Mouse (Mus musculus) limb, embryonic 13.5 days (tissue): ENCODE measurements around the gene Adgre5. TPM values are rescaled to one million over a fixed set of nuclear protein-coding genes. Genes with fewer than 3 reads are reported as not detected.

Source experiments
- ATAC-seq: fragments of 200-750 bp; cut with Nextera tagmentation; 2 replicates; pipeline ENCODE4 v1.8.0; 2017; ENCODE audit warnings: low read depth, moderate number of reproducible peaks, moderate TSS enrichment; ENCODE audit not compliant: low FRiP score
- H3K27ac ChIP-seq: fragments of 300-500 bp; sonication (generic); 2 replicates; pipeline ENCODE4 v1.5.1; 2015; ENCODE audit warnings: inconsistent platforms, mild to moderate bottlenecking, moderate library complexity
- H3K27me3 ChIP-seq: fragments of 300-500 bp; sonication (generic); 2 replicates; pipeline ENCODE4 v1.6.1; 2015; ENCODE audit warnings: mild to moderate bottlenecking, inconsistent platforms
- H3K36me3 ChIP-seq: fragments of 300-500 bp; sonication (generic); 2 replicates; pipeline ENCODE4 v1.6.1; 2015; ENCODE audit warnings: inconsistent platforms, mild to moderate bottlenecking, moderate library complexity
- H3K4me1 ChIP-seq: fragments of 300-500 bp; sonication (generic); 2 replicates; pipeline ENCODE4 v1.6.1; 2015; ENCODE audit warnings: inconsistent platforms
- H3K4me2 ChIP-seq: fragments of 300-500 bp; sonication (generic); replicated peaks from 2 replicates; pipeline ENCODE4 v1.6.1; 2015; ENCODE audit warnings: inconsistent platforms, mild to moderate bottlenecking, moderate library complexity
- H3K4me3 ChIP-seq: fragments of 300-500 bp; sonication (generic); 2 replicates; pipeline ENCODE4 v1.5.1; 2015; ENCODE audit warnings: moderate library complexity, mild to moderate bottlenecking, inconsistent platforms
- H3K9ac ChIP-seq: fragments of 300-500 bp; sonication (generic); 2 replicates; pipeline ENCODE4 v1.6.1; 2015; ENCODE audit warnings: mild to moderate bottlenecking, inconsistent platforms
- H3K9me3 ChIP-seq: fragments of 300-500 bp; sonication (generic); 2 replicates; pipeline ENCODE4 v1.6.1; 2016; ENCODE audit warnings: inconsistent platforms
- WGBS: fragments of 180-500 bp; shearing (Covaris S2); methylation state at CpG from one replicate; pipeline ENCODE4 v1.1.7; 2015; 5-methylcytosine and 5-hydroxymethylcytosine counted together
- polyA plus RNA-seq: library from polyadenylated mRNA; unstranded; fragments of >200 nt; fragmentation: Nextera tagmentation; extraction: Ambion mirVana; gene quantifications from 2 replicates; pipeline ENCODE4 v1.2.1, GENCODE M21; 2015

Gene Adgre5
- polyA plus RNA-seq, 1 experiment from 2014 or later = 39.8 TPM

- 38% methylated on average over 3 of the region's 3 CpGs for WGBS
- peaks cover 17% of the 10 kb centered on the region for H3K4me1 ChIP-seq
- ATAC-seq = peak; percentile 57; the same call in 1 of the 2 replicates
- H3K4me2 ChIP-seq = peak overlapping the region; percentile 71; the same call in 1 of the 2 replicates
- no peaks in the 10 kb centered on the region for H3K9me3 ChIP-seq
- H3K36me3 ChIP-seq = no peaks in the 10 kb centered on the region
- no peak overlapping the region for H3K27ac ChIP-seq
- H3K9ac ChIP-seq = no peak overlapping the region; the same call in 1 of the 2 replicates
- peaks cover 39% of the 10 kb centered on the region for H3K27me3 ChIP-seq
- H3K4me3 ChIP-seq = no peak overlapping the region
Observed at GRCm38 (mm10) chr8:83748708-83749107, 7.6 kb upstream of the Adgre5 start.

DNA sequence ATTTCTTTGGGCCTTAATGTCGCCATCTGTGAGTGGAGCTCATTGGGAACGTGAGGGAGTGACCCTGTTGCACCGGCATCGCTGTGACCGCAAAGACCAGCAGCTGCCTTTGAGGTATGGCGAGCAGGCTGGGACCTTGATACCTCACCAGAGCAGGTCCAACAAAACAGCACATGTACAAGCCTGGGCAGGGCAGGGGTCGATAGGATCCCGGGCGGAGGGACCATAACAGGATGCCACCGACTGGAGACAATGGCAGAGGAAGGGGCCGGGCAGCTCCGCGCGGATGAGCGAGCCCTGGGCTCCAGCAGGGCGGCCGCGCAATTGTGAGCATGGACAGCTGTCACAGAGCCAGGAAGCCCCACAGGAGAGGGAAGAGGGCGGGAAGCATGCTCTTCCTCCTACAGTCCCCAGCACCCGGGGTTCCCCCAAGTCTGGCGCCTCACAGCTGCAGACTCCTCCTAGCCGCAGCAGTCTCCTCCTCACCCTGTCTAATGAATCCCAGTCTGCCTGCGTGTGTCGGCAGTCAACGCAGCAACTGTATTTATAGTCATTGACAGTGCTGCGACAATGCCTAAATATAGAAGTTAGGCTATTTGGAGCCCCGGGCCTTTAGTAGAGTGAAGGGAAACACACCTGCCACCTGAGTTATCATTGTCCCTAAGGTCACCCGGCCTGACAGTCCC lies 6.7 kb upstream of the Adgre5 start:
- WGBS = 1% methylated on average over 27 of the region's 28 CpGs
- Histone ChIP-seq H3K4me1 (peaks cover 17% of the 10 kb centered on the region), H3K27me3 (peaks cover 39% of the 10 kb centered on the region), H3K27ac (peak overlapping the region; percentile 55; the same call in 1 of the 2 replicates), H3K9ac (peak overlapping the region; percentile 60), H3K4me2 (peak overlapping the region; percentile 71), H3K36me3 (no peaks in the 10 kb centered on the region), H3K4me3 (peak overlapping the region; percentile 35), H3K9me3 (no peaks in the 10 kb centered on the region)
- ATAC-seq = peak; percentile 84

DNA sequence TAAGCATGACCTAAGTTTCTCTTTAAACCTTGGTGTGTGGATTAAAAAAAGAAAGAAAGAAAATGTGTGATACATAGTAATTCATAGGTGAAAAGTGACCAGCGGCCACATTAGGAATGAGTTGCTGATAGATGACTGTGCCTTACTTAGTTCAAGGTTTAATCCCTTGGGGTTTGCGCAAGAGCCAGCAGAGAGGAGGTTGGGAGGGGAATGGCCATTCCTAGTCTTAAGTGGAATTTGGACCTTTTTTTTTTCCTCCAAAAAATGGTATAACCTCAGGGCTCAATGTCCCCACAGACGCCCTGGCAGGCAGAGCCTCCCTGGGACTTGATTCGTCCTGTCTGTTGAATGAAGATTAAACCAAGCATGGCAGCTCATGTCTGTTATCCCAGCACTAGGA lies 2.9 kb upstream of the Adgre5 start:
- peaks cover 37% of the 10 kb centered on the region for H3K27me3 ChIP-seq
- H3K27ac ChIP-seq = no peak overlapping the region
- 79% methylated on average over 4 of the region's 4 CpGs for WGBS
- no peak overlapping the region for H3K4me3 ChIP-seq
- H3K9ac ChIP-seq = no peak overlapping the region
- H3K36me3 ChIP-seq = no peaks in the 10 kb centered on the region
- no peaks in the 10 kb centered on the region for H3K9me3 ChIP-seq
- H3K4me1 ChIP-seq = peaks cover 43% of the 10 kb centered on the region
- H3K4me2 ChIP-seq = no peak overlapping the region
- no peak for ATAC-seq

- Histone ChIP-seq H3K27ac (no peak overlapping the region), H3K4me2 (no peak overlapping the region), H3K4me3 (no peak overlapping the region), H3K27me3 (peaks cover 26% of the 10 kb centered on the region), H3K36me3 (no peaks in the 10 kb centered on the region), H3K4me1 (peaks cover 43% of the 10 kb centered on the region), H3K9me3 (no peaks in the 10 kb centered on the region), H3K9ac (no peak overlapping the region)
- WGBS = 92% methylated on average over 6 of the region's 6 CpGs
- no peak for ATAC-seq
Observed at GRCm38 (mm10) chr8:83742968-83743367, 1.8 kb upstream of the Adgre5 start.

GRCm38 (mm10) chr8:83741849-83742655 lies 926 bp upstream of the Adgre5 start:
- Histone ChIP-seq H3K4me2 (peak overlapping the region; percentile 91), H3K27ac (0 out of 2 replicates have a peak overlapping the region, but pooled peaks have one; percentile 56)

GRCm38 (mm10) chr8:83740586-83740975 lies 545 bp downstream of the Adgre5 start:
- peak overlapping the region; percentile 59 for H3K4me3 ChIP-seq
- H3K27ac ChIP-seq = peak overlapping the region; percentile 56; the same call in 1 of the 2 replicates
- 0 out of 2 replicates have a peak, but pooled peaks cover 3% of the 10 kb centered on the region for H3K36me3 ChIP-seq
- no peaks in the 10 kb centered on the region for H3K9me3 ChIP-seq
- H3K9ac ChIP-seq = peak overlapping the region; percentile 81
- no peak for ATAC-seq
- peaks cover 5% of the 10 kb centered on the region for H3K27me3 ChIP-seq
- 21% methylated on average over 3 of the region's 3 CpGs for WGBS
- peak overlapping the region; percentile 91 for H3K4me2 ChIP-seq
- peaks cover 44% of the 10 kb centered on the region for H3K4me1 ChIP-seq

More at GRCm38 (mm10) chr8:83741849-83742655, 926 bp upstream of the Adgre5 start:
- Histone ChIP-seq H3K9me3 (no peaks in the 10 kb centered on the region), H3K4me1 (peaks cover 44% of the 10 kb centered on the region), H3K27me3 (peaks cover 17% of the 10 kb centered on the region), H3K4me3 (peak overlapping the region; percentile 59), H3K36me3 (no peaks in the 10 kb centered on the region), H3K9ac (peak overlapping the region; percentile 81; the same call in 1 of the 2 replicates)
- WGBS = 75% methylated on average over 19 of the region's 19 CpGs
- ATAC-seq = no peak

DNA sequence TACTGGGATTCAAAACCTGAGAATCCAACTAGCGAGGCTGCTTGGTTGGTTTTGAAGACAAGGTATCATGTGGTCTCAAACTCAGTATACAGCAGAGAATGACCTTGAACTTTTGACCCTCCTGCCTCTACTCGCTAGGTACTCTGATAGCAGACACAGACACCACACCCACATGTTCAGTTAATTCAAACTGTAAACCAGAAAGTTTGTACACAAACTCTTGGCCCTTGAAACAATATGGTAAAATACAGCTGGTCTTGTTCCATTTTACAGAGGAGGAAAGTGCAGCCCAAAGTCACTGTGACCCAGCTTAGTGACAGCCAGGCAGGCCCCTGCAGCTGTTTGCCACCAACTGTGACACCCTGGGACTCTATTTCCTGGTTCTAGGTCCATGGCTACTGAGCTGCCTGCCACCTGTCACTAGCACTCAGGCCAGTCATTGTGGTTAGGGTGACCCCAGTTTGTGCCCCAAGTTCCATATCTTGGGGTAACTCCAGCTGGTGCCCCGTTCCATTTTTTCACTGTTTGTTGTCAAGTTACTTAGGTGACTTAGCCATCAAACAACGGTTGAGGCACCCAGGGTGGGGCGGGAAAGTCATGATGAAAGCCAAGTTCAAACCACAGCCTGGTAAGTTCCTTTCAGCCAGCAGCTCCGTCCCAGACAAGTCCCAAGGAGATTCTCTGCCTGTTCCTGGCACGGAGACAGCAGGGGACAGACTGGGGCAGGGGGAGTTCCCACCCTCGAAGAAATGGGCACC lies 1.2 kb downstream of the Adgre5 start:
- Histone ChIP-seq H3K4me1 (peaks cover 44% of the 10 kb centered on the region), H3K9ac (peak overlapping the region; percentile 81; the same call in 1 of the 2 replicates), H3K27ac (peak overlapping the region; percentile 59), H3K4me2 (peak overlapping the region; percentile 91), H3K36me3 (0 out of 2 replicates have a peak, but pooled peaks cover 3% of the 10 kb centered on the region), H3K9me3 (no peaks in the 10 kb centered on the region), H3K4me3 (peak overlapping the region; percentile 59), H3K27me3 (peaks cover 3% of the 10 kb centered on the region; the same call in 1 of the 2 replicates)
- 37% methylated on average over 8 of the region's 8 CpGs for WGBS
- ATAC-seq = peak; percentile 16; the same call in 1 of the 2 replicates

GRCm38 (mm10) chr8:83738949-83739710 lies 2.0 kb downstream of the Adgre5 start:
- 47% methylated on average over 10 of the region's 10 CpGs for WGBS
- Histone ChIP-seq H3K36me3 (0 out of 2 replicates have a peak, but pooled peaks cover 3% of the 10 kb centered on the region), H3K4me3 (peak overlapping the region; percentile 19), H3K9me3 (no peaks in the 10 kb centered on the region), H3K9ac (0 out of 2 replicates have a peak overlapping the region, but pooled peaks have one; percentile 31), H3K27me3 (0 out of 2 replicates have a peak, but pooled peaks cover 3% of the 10 kb centered on the region), H3K4me2 (peak overlapping the region; percentile 91), H3K4me1 (peaks cover 44% of the 10 kb centered on the region), H3K27ac (peak overlapping the region; percentile 59)
- peak; percentile 26; the same call in 1 of the 2 replicates for ATAC-seq

DNA sequence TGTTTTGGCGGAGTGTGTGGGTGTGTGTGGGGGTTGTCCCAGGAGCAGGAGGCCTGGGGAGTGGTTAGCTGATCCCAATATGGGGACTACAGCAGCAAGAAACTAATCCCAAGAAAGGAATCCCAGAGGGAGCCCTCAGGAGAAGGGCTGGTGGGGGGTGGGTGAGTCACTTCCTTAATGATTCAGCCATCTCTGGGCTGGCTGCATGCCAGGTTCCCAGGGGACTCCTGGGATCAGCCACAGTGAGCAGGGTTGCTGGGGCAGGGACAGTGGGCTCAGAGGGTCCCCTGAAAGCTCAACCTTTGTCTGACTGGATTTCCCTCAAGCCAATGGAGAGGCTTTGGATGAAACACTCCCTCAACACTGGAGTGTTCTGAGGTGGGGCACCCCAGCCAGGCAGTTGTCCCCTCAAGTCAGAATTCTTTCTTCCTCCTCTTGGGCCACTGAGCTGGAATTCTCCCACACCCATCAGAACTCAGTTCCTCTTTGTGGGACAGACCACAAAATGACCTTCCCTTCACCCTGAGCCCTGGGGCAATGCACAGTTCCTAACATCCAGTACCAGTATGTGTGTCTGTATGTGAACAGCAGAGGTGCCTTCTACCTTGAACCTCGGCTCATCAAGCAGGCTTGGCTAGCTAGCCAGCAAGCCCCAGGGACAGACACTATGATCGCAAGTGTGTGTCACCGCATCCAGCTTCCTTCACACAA lies 3.1 kb downstream of the Adgre5 start:
- Histone ChIP-seq H3K4me1 (peaks cover 44% of the 10 kb centered on the region), H3K4me2 (peak overlapping the region; percentile 91), H3K36me3 (peaks cover 7% of the 10 kb centered on the region), H3K4me3 (no peak overlapping the region), H3K27ac (peak overlapping the region; percentile 59; the same call in 1 of the 2 replicates), H3K9me3 (no peaks in the 10 kb centered on the region), H3K27me3 (0 out of 2 replicates have a peak, but pooled peaks cover 3% of the 10 kb centered on the region), H3K9ac (no peak overlapping the region; the same call in 1 of the 2 replicates)
- WGBS = 69% methylated on average over 4 of the region's 4 CpGs
- ATAC-seq = no peak

GRCm38 (mm10) chr8:83737346-83737745 lies 3.8 kb downstream of the Adgre5 start:
- Histone ChIP-seq H3K27me3 (0 out of 2 replicates have a peak, but pooled peaks cover 3% of the 10 kb centered on the region), H3K4me1 (peaks cover 44% of the 10 kb centered on the region), H3K27ac (0 out of 2 replicates have a peak overlapping the region, but pooled peaks have one; percentile 15), H3K4me2 (no peak overlapping the region), H3K36me3 (peaks cover 9% of the 10 kb centered on the region), H3K4me3 (no peak overlapping the region), H3K9me3 (no peaks in the 10 kb centered on the region), H3K9ac (no peak overlapping the region)
- ATAC-seq = no peak
- WGBS = 86% methylated on average over 4 of the region's 4 CpGs
